Comparison of ENCODE assay signal across 27 mouse cellular contexts in the genomic region with DNA sequence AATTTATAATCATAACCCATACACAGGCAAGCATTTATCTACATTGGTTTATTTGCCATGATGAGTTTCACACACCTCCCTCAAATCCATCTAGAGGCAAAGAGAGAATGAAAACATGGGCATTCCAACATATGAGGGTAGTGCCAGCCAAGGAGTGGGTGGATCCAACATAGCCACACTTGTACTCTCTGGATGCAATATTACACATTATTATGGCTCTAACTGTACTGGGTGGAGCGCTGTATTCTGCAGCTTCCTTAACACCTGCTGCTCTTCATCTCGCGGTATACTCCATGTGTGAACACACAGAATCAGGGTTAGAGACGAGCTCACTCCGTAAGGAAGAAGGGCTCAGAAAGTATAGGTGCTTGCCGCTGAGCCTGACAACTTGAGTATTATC.
A peak's percentile ranks its signal among the peaks of the same experiment; 100 is the strongest.
DNase-seq lines count a peak whose midpoint lies in the region; ATAC-seq and TF ChIP-seq lines count a peak whose summit lies in the region.
"Had no signal": no experiment of that assay in that cellular context is flagged by ENCODE, and none has a peak within 500 bp of the region (broad histone marks: within the 10 kb centered on the region; RNA-seq: fewer than 3 reads in every experiment).

No protein-coding gene starts in this region.

- TF ChIP-seq CTCF in kidney, adult 2 months (conservative IDR thresholded peaks at IDR 0.05; ENCODE audit: insufficient read depth, insufficient read length, low read depth, low read length), result no peak

- peak; percentile 56 for ATAC-seq in frontal cortex, adult (ENCODE audit: low TSS enrichment)
- ATAC-seq: CD4-positive, CD25-positive, alpha-beta regulatory T cell, adult 4 months; forebrain, embryonic 16.5 days; intestine, postnatal 0 days had no signal

- WGBS in kidney, adult 2 months, result 96% methylated on average over 6 of the region's 6 CpGs

- no peak for DNase-seq in frontal cortex, postnatal 25 days (ENCODE audit: low spot score in 2 of 2)
- peak; percentile 65 for DNase-seq in layer of hippocampus, adult 11-12 months (ENCODE audit: low spot score)
- DNase-seq in layer of hippocampus, postnatal 25 days (ENCODE audit: extremely low spot score in 1 of 2, low spot score in 1 of 2), result no peak
- peak; percentile 48 for DNase-seq in right cerebral cortex, adult 18-20 months
- no peak for DNase-seq in right cerebral cortex, postnatal 25 days
- peak; percentile 32 to 34 for DNase-seq in left cerebral cortex, postnatal 36 days (ENCODE audit: low spot score in 2 of 2)
- no peak for DNase-seq in kidney, adult 2 months
- DNase-seq: adrenal gland, postnatal 14 days; cerebellum, adult 18-20 months; cerebellum, postnatal 14 days; gastrocnemius, postnatal 14 days; kidney, postnatal 25 days; thymus, adult 2 months; thymus, postnatal 36 days had no signal

- no peak overlapping the region for H3K27ac ChIP-seq in kidney, adult 2 months (ENCODE audit: insufficient read depth, low read depth, low read length)
- H3K27ac ChIP-seq: heart, embryonic 10.5 days; hindbrain, embryonic 12.5 days; limb, embryonic 13.5 days; lung, embryonic 15.5 days; midbrain, embryonic 10.5 days; neural tube, embryonic 12.5 days had no signal

- peaks cover 1% of the 10 kb centered on the region; the same call in 1 of the 2 replicates for H3K36me3 ChIP-seq in kidney, adult 2 months (ENCODE audit: control insufficient read depth, insufficient read depth, low read length)

- no peak for TF ChIP-seq POLR2A in kidney, adult 2 months (IDR thresholded peaks at IDR 0.05; ENCODE audit: low read depth, low read length)

- peaks cover 7% of the 10 kb centered on the region; the same call in 1 of the 2 replicates for H3K4me1 ChIP-seq in kidney, adult 2 months (ENCODE audit: control insufficient read depth, insufficient read depth, low read length)
- H3K4me1 ChIP-seq: hindbrain, embryonic 12.5 days; limb, embryonic 13.5 days; lung, embryonic 15.5 days; neural tube, embryonic 12.5 days had no signal

- H3K27me3 ChIP-seq in kidney, adult 2 months (replicated peaks; ENCODE audit: control insufficient read depth, insufficient read depth, low read length), result no peaks in the 10 kb centered on the region
- H3K27me3 ChIP-seq: heart, embryonic 15.5 days; hindbrain, embryonic 12.5 days; limb, embryonic 13.5 days; lung, embryonic 15.5 days; neural tube, embryonic 12.5 days had no signal

- intact Hi-C loops in left cerebral cortex, postnatal 36 days (cut with DNase I), result no loop called here

- no peak overlapping the region for H3K4me3 ChIP-seq in kidney, adult 2 months (ENCODE audit: insufficient read depth, low read depth, low read length)
- H3K4me3 ChIP-seq: erythroblast, embryonic 14.5 days; heart, embryonic 10.5 days; heart, embryonic 15.5 days; hindbrain, embryonic 12.5 days; limb, embryonic 13.5 days; lung, embryonic 15.5 days; midbrain, embryonic 10.5 days; myocyte; neural tube, embryonic 12.5 days had no signal

Comparison
In these comparisons a context has a peak if more than half of its experiments do, and no peak if none do; other contexts are left out.
1. DNase-seq: peak in layer of hippocampus, adult 11-12 months (single experiment), right cerebral cortex, adult 18-20 months (single experiment) and left cerebral cortex, postnatal 36 days (2 of 2); none in frontal cortex, postnatal 25 days (0 of 2), layer of hippocampus, postnatal 25 days (0 of 2), right cerebral cortex, postnatal 25 days (single experiment) and kidney, adult 2 months (single experiment).